9 mouse cellular contexts compared by ENCODE assay signal in the genomic region with DNA sequence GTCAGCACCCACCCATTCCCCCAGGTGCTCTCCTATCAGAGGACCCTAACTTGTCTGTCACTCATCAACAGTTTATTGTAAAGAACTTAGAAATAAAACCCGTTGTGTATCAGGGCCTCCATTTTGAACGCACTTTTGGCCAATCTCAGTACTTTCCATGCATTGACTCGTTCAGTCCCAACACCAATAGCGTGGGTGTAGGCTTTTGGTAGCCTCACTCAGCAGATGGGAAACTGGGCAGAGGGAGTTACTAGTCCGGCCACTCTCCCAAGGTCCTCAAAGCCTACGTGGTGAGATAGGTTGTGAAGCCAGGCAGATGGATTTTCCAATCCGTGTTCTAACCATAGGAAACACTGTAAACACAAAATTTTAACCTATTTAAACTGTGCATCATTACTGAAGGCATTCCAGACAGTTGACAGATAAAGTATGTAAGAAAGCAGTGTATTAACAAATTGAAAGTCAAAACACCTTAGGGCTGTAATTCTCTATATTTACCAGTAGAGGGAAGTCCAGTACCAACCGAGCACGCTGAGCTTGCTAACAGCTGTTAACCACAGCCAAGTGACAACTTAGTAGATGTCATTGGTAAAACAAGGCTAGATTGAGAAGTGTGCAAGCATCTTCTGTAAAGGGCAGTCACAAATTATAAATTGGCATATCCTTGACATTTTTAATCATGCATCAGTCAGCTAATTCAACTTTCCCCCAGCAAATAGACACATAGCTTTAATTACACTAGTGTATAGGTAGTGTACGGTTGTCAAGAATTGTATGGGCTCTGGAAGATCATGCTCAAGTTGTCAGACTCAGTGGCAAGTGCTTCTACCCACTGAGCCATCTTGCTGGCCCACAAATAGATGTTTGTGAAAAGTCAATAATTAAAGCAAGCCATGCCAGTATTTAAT. TPM values are rescaled to one million over a fixed set of nuclear protein-coding genes. Genes with fewer than 3 reads are reported as not detected.
DNase-seq lines count a peak whose midpoint lies in the region; ATAC-seq and TF ChIP-seq lines count a peak whose summit lies in the region.
"Had no signal": no experiment of that assay in that cellular context is flagged by ENCODE, and none has a peak within 500 bp of the region (broad histone marks: within the 10 kb centered on the region; RNA-seq: fewer than 3 reads in every experiment).

No protein-coding gene starts in this region.

- H3K9me3 ChIP-seq in limb, embryonic 14.5 days (ENCODE audit: control insufficient read depth, low read length): no peaks in the 10 kb centered on the region
- no peaks in the 10 kb centered on the region for H3K9me3 ChIP-seq in limb, embryonic 10.5 days (replicated peaks)
- no peaks in the 10 kb centered on the region for H3K9me3 ChIP-seq in midbrain, embryonic 15.5 days
- H3K9me3 ChIP-seq: heart, embryonic 13.5 days had no signal

- WGBS in cerebellum, adult 2 months: 61% methylated on average over 10 of the region's 10 CpGs
- 64% methylated on average over 10 of the region's 10 CpGs for WGBS in limb, embryonic 14.5 days
- 63% methylated on average over 10 of the region's 10 CpGs for WGBS in limb, embryonic 10.5 days
- WGBS in midbrain, embryonic 15.5 days: 60% methylated on average over 10 of the region's 10 CpGs

- TF ChIP-seq POLR2A in cerebellum, adult 2 months (IDR thresholded peaks at IDR 0.05; ENCODE audit: borderline replicate concordance, insufficient read depth, low read length): no peak
- no peak for TF ChIP-seq POLR2A in limb, embryonic 14.5 days (IDR thresholded peaks at IDR 0.05; ENCODE audit: borderline replicate concordance, extremely low read depth, insufficient read depth, insufficient read length)

- no peaks in the 10 kb centered on the region for H3K27me3 ChIP-seq in cerebellum, adult 2 months (ENCODE audit: control insufficient read depth, insufficient read depth, low read length)
- no peaks in the 10 kb centered on the region for H3K27me3 ChIP-seq in limb, embryonic 14.5 days (ENCODE audit: control insufficient read depth, insufficient read depth, low read length)
- H3K27me3 ChIP-seq in limb, embryonic 10.5 days (ENCODE audit: low read depth, poor library complexity, severe bottlenecking): no peaks in the 10 kb centered on the region
- no peaks in the 10 kb centered on the region for H3K27me3 ChIP-seq in midbrain, embryonic 15.5 days (replicated peaks)
- H3K27me3 ChIP-seq: heart, embryonic 13.5 days had no signal

- H3K4me1 ChIP-seq in cerebellum, adult 2 months (ENCODE audit: control insufficient read depth, insufficient read depth, low read length): no peaks in the 10 kb centered on the region
- H3K4me1 ChIP-seq in limb, embryonic 14.5 days (ENCODE audit: control insufficient read depth, insufficient read depth, low read length): no peaks in the 10 kb centered on the region
- no peaks in the 10 kb centered on the region for H3K4me1 ChIP-seq in limb, embryonic 10.5 days
- H3K4me1 ChIP-seq in midbrain, embryonic 15.5 days: no peaks in the 10 kb centered on the region
- H3K4me1 ChIP-seq: heart, embryonic 13.5 days had no signal

- H3K9ac ChIP-seq in limb, embryonic 14.5 days (ENCODE audit: low read depth, low read length, severe bottlenecking): no peak overlapping the region
- H3K9ac ChIP-seq in midbrain, embryonic 15.5 days: no peak overlapping the region
- H3K9ac ChIP-seq: heart, embryonic 13.5 days had no signal

- H3K27ac ChIP-seq in cerebellum, adult 2 months (ENCODE audit: insufficient read depth, low read length): no peak overlapping the region
- no peak overlapping the region for H3K27ac ChIP-seq in limb, embryonic 14.5 days (replicated peaks; ENCODE audit: low read depth, low read length)
- H3K27ac ChIP-seq in limb, embryonic 10.5 days: no peak overlapping the region
- H3K27ac ChIP-seq in midbrain, embryonic 15.5 days: no peak overlapping the region
- H3K27ac ChIP-seq: heart, embryonic 13.5 days had no signal

- ATAC-seq in limb, embryonic 14.5 days (ENCODE audit: low FRiP score, low read depth): no peak
- ATAC-seq in midbrain, embryonic 15.5 days (replicated peaks): peak; percentile 80

- no peak for DNase-seq in cerebellum, adult 2 months
- DNase-seq in cerebellum, postnatal 4 days (ENCODE audit: low spot score in 2 of 2): no peak
- DNase-seq in limb, embryonic 14.5 days (ENCODE audit: low spot score): peak; percentile 64
- DNase-seq in limb, embryonic 10.5 days (ENCODE audit: low spot score): no peak
- DNase-seq in embryo, embryonic 11.5 days (ENCODE audit: low read depth, low spot score): peak; percentile 26
- DNase-seq in frontal cortex, postnatal 10 days (ENCODE audit: low spot score in 2 of 2): no peak
- DNase-seq in urinary bladder, adult 18-20 months (ENCODE audit: low spot score in 2 of 2): no peak

- no peak overlapping the region for H3K4me3 ChIP-seq in cerebellum, adult 2 months (replicated peaks; ENCODE audit: insufficient read depth, low read depth, low read length)
- H3K4me3 ChIP-seq in limb, embryonic 14.5 days (replicated peaks; ENCODE audit: low read length): no peak overlapping the region
- H3K4me3 ChIP-seq in limb, embryonic 10.5 days: no peak overlapping the region
- no peak overlapping the region for H3K4me3 ChIP-seq in midbrain, embryonic 15.5 days
- H3K4me3 ChIP-seq: heart, embryonic 13.5 days had no signal

- peaks cover 5% of the 10 kb centered on the region; the same call in 1 of the 2 replicates for H3K36me3 ChIP-seq in limb, embryonic 14.5 days (ENCODE audit: control insufficient read depth, insufficient read depth, low read length)
- peaks cover 36% of the 10 kb centered on the region for H3K36me3 ChIP-seq in limb, embryonic 10.5 days
- no peaks in the 10 kb centered on the region for H3K36me3 ChIP-seq in midbrain, embryonic 15.5 days (replicated peaks)

- H3K4me2 ChIP-seq in limb, embryonic 14.5 days (replicated peaks; ENCODE audit: low read depth, low read length, severe bottlenecking): no peak overlapping the region
- no peak overlapping the region for H3K4me2 ChIP-seq in midbrain, embryonic 15.5 days
- H3K4me2 ChIP-seq: heart, embryonic 13.5 days had no signal

- TF ChIP-seq CTCF in cerebellum, adult 2 months (IDR thresholded peaks at IDR 0.05; ENCODE audit: borderline replicate concordance, insufficient read depth, low read depth, low read length): peak; percentile 49

RNA-seq across cellular contexts. Expression of a gene that starts 14.2 kb away (rescaled TPM):
- polyA plus RNA-seq in cerebellum, adult 2 months (2012; rRNA removed): 0.59 and 0.70 TPM in 2 replicates
- polyA plus RNA-seq in limb, embryonic 14.5 days (2012; rRNA removed): 6.5 and 7.8 TPM in 2 replicates
- polyA plus RNA-seq in limb, embryonic 14.5 days (2014; fragmentation: Nextera tagmentation; extraction: Ambion mirVana): 1.5 and 1.7 TPM in 2 replicates
- polyA plus RNA-seq in limb, embryonic 10.5 days (2016; fragmentation: Nextera tagmentation; extraction: Ambion mirVana): 2.3 and 2.4 TPM in 2 replicates
- 0.38 and 0.50 TPM in 2 replicates for polyA plus RNA-seq in midbrain, embryonic 15.5 days (2015; fragmentation: Nextera tagmentation; extraction: Ambion mirVana)

RNA-seq across cellular contexts. Expression of a gene that starts 49.5 kb away (rescaled TPM):
- polyA plus RNA-seq in cerebellum, adult 2 months (2012; rRNA removed): 72.8 and 75.5 TPM in 2 replicates
- 66.3 and 88.4 TPM in 2 replicates for polyA plus RNA-seq in limb, embryonic 14.5 days (2012; rRNA removed)
- polyA plus RNA-seq in limb, embryonic 14.5 days (2014; fragmentation: Nextera tagmentation; extraction: Ambion mirVana): 129 and 132 TPM in 2 replicates
- 153 and 174 TPM in 2 replicates for polyA plus RNA-seq in limb, embryonic 10.5 days (2016; fragmentation: Nextera tagmentation; extraction: Ambion mirVana)
- 121 and 122 TPM in 2 replicates for polyA plus RNA-seq in midbrain, embryonic 15.5 days (2015; fragmentation: Nextera tagmentation; extraction: Ambion mirVana)

Comparison
In these comparisons a context has a peak if more than half of its experiments do, and no peak if none do; other contexts are left out.
1. DNase-seq: peak in limb, embryonic 14.5 days (single experiment) and embryo, embryonic 11.5 days (single experiment); none in cerebellum, adult 2 months (0 of 2), cerebellum, postnatal 4 days (0 of 2), limb, embryonic 10.5 days (single experiment), frontal cortex, postnatal 10 days (0 of 2) and urinary bladder, adult 18-20 months (0 of 2).